Mouse (Mus musculus) heart, embryonic 11.5 days (tissue): ENCODE measurements at regions not wholly inside any gene's neighbourhood (a gene's known extent, or its start where the extent isn't known, plus 50 kb on each side); places are given as distances from the start of the nearest gene placed in this dataset.

Experiments used
- ATAC-seq: fragments of 200-750 bp; cut with Nextera tagmentation; replicated peaks from 2 replicates; pipeline ENCODE4 v1.8.0; 2017; ENCODE audit warnings: moderate library complexity; ENCODE audit not compliant: insufficient number of reproducible peaks, low FRiP score, low TSS enrichment
- H3K27ac ChIP-seq: fragments of 300-500 bp; sonication (generic); 2 replicates; pipeline ENCODE4 v1.5.1; 2014; ENCODE audit warnings: mild to moderate bottlenecking, low read depth, low read length
- H3K27me3 ChIP-seq: fragments of 300-500 bp; sonication (generic); 2 replicates; pipeline ENCODE4 v1.6.1; 2014; ENCODE audit warnings: mild to moderate bottlenecking, low read length, mixed read lengths; ENCODE audit not compliant: control insufficient read depth, insufficient read depth
- H3K36me3 ChIP-seq: fragments of 300-500 bp; sonication (generic); 2 replicates; pipeline ENCODE4 v1.6.1; 2014; ENCODE audit warnings: mild to moderate bottlenecking, low read length, moderate library complexity, mixed read lengths; ENCODE audit not compliant: control insufficient read depth, insufficient read depth
- H3K4me1 ChIP-seq: fragments of 300-500 bp; sonication (generic); 2 replicates; pipeline ENCODE4 v1.6.1; 2014; ENCODE audit warnings: low read length; ENCODE audit not compliant: control insufficient read depth, insufficient read depth
- H3K4me2 ChIP-seq: fragments of 300-500 bp; sonication (generic); 2 replicates; pipeline ENCODE4 v1.6.1; 2014; ENCODE audit warnings: mild to moderate bottlenecking, moderate library complexity
- H3K4me3 ChIP-seq: fragments of 300-500 bp; sonication (generic); 2 replicates; pipeline ENCODE4 v1.5.1; 2014; ENCODE audit warnings: low read depth, low read length
- H3K9ac ChIP-seq: fragments of 300-500 bp; sonication (generic); 2 replicates; pipeline ENCODE4 v1.6.1; 2014; ENCODE audit warnings: mild to moderate bottlenecking, low read depth, low read length, moderate library complexity
- H3K9me3 ChIP-seq: fragments of 300-500 bp; sonication (generic); replicated peaks from 2 replicates; pipeline ENCODE4 v1.6.1; 2016; ENCODE audit warnings: low read length; ENCODE audit not compliant: control insufficient read depth
- WGBS: fragments of 180-500 bp; shearing (Covaris S2); extraction: QIAGEN DNeasy Blood & Tissue Kit; methylation state at CpG from one replicate; pipeline ENCODE4 v1.1.7; 2014; ENCODE audit not compliant: insufficient replicate concordance; 5-methylcytosine and 5-hydroxymethylcytosine counted together

DNA sequence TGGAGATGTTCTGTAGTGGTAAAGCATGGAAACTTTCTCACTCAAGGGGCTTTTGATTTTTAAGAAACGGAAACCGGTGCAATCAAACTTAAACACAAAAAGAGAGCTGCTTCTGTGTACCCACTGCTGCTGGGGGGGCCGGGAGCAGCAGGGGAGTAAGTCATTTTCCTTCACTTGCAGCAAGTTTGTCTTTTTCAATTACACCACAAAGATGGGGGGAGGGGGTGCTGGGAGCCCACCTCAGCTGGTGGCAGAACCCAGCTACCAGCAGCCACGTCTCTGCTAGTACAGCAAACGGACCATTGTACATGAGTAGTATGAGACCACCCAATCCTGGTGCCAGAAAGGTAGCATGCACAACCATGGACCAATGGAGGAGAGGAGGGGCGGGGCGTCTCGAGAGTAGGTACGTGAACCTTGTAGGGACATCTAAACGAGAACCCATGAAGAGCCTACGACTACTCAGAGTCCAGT is 211.7 kb upstream of the Amigo2 start:
- Histone ChIP-seq H3K9me3 (no peaks in the 10 kb centered on the region), H3K27me3 (no peaks in the 10 kb centered on the region; the same call in 1 of the 2 replicates), H3K4me1 (no peaks in the 10 kb centered on the region), H3K4me2 (peak overlapping the region; percentile 36), H3K4me3 (no peak overlapping the region), H3K36me3 (no peaks in the 10 kb centered on the region), H3K9ac (no peak overlapping the region), H3K27ac (no peak overlapping the region)
- no peak for ATAC-seq
- 58% methylated on average over 11 of the region's 11 CpGs for WGBS

DNA sequence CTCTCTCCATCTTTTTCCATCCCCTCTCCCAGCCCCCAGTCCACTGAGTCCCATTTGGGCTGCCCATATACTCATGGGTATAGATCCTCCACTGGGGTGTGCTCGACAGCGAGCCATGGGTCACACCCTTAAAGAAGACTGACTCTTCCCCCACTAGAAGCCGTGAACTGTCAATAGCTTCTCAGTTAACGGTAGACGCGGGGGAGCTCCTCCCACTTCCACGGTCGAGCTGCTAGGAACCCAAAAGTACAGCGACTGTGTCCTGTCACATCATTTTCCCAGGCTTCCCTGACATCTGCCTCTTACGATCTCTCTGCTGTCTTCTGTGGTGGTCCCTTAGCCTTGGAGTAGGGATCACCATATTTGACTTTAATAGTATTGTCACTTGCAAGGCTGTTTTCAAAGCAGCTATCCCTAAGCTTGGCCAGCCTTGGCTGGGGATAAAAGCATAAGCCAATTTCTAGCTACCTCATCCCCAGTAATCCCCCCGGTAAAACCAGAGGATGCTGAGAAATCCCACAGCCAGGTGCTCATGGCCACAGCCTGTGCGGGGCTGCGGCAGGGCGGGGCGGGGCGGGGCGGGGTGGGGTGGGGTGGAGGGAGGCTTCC is 211.2 kb upstream of the Amigo2 start:
- no peak overlapping the region for H3K4me3 ChIP-seq
- H3K9me3 ChIP-seq: no peaks in the 10 kb centered on the region
- no peak for ATAC-seq
- H3K27ac ChIP-seq: no peak overlapping the region
- no peaks in the 10 kb centered on the region for H3K36me3 ChIP-seq
- peak overlapping the region; percentile 36 for H3K4me2 ChIP-seq
- H3K27me3 ChIP-seq: no peaks in the 10 kb centered on the region; the same call in 1 of the 2 replicates
- 24% methylated on average over 17 of the region's 17 CpGs for WGBS
- no peaks in the 10 kb centered on the region for H3K4me1 ChIP-seq
- no peak overlapping the region for H3K9ac ChIP-seq

DNA sequence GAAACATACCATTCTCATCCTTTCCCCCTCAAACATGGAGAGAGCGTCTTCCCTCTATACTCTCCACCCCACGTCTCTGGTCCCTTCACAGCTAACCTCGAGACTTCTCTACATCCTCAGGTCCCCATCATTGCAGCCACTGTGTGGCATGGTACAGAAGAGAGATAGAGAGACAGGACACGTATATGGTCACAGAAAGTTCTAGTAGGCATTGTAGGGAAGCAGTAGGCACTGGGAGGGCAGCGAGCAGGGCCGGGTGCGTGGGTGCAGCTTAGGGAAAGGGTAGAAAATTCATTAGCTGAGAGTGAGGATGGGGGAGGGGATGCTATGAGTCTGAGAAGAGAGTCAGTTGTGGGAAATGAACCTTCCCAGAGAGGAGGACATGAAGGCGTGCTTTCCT is 210.4 kb upstream of the Amigo2 start:
- Histone ChIP-seq H3K27ac (no peak overlapping the region), H3K4me2 (no peak overlapping the region), H3K9ac (no peak overlapping the region), H3K36me3 (no peaks in the 10 kb centered on the region), H3K27me3 (no peaks in the 10 kb centered on the region; the same call in 1 of the 2 replicates), H3K4me3 (no peak overlapping the region), H3K9me3 (no peaks in the 10 kb centered on the region), H3K4me1 (no peaks in the 10 kb centered on the region)
- 71% methylated on average over 8 of the region's 8 CpGs for WGBS
- no peak for ATAC-seq

DNA sequence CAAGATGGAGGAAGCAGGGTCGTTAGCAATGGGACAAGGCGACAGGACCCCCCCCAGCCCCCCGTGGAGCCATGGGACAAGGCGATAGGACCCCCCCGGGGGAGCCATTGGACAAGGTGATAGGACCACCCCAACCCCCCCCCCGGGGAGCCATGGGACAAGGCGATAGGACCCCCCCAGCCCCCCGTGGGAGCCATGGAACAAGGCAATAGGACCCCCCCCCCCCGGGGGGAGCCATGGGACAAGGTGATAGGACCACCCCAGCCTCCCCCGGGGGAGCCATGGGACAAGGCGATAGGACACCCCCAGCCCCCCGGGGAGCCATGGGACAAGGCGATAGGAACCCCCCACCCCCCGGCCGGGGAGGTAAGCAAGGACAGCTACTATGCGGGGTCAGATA is 209.9 kb upstream of the Amigo2 start:
- Histone ChIP-seq H3K9ac (no peak overlapping the region), H3K27ac (no peak overlapping the region), H3K9me3 (no peaks in the 10 kb centered on the region), H3K27me3 (no peaks in the 10 kb centered on the region; the same call in 1 of the 2 replicates), H3K4me2 (no peak overlapping the region), H3K36me3 (no peaks in the 10 kb centered on the region), H3K4me3 (no peak overlapping the region), H3K4me1 (no peaks in the 10 kb centered on the region)
- no peak for ATAC-seq
- WGBS: 83% methylated on average over 16 of the region's 16 CpGs

DNA sequence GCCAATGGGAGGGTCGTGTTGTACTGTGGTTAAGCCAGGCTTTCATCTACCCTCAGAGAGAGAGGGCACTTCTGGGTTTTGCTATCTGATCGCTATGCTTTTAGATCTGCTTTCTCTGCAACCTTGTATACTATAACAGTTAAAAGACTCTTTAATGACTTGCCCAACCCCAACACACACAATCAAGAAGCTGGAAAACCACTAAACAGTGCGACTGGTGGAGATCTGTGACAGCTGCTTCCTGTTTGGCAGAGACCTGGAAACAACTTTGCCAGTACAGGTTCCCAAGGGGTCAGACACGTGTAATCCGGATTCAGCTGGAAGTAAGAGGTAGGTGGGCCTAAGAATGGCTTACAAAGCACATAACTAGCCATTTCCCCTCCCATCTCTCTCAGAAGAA is 208.6 kb upstream of the Amigo2 start:
- no peak overlapping the region for H3K9ac ChIP-seq
- H3K4me1 ChIP-seq: no peaks in the 10 kb centered on the region
- ATAC-seq: no peak
- no peak overlapping the region for H3K27ac ChIP-seq
- H3K4me2 ChIP-seq: no peak overlapping the region
- H3K27me3 ChIP-seq: no peaks in the 10 kb centered on the region; the same call in 1 of the 2 replicates
- 48% methylated on average over 5 of the region's 5 CpGs for WGBS
- H3K36me3 ChIP-seq: no peaks in the 10 kb centered on the region
- no peaks in the 10 kb centered on the region for H3K9me3 ChIP-seq
- H3K4me3 ChIP-seq: no peak overlapping the region

DNA sequence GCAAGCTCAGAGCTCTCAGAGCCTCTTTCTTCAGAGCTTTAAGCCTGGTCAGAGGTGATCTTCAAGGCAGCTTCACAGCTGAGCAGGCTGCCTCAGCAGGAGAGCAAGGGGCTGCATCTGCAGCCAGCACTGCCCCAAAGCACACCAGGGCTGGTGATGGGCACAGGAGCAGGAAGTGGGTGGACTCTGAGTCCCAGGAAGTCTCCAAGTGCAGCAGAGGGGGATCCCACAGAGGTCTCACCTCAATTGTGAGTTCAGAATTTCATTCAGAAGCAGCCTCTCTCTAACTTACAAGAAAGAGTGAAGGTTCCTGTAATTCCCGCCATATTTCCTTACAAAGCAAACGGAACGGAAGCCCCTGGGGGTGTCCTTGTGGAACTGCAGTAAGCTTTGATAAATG is 202.6 kb upstream of the Amigo2 start:
- H3K27ac ChIP-seq: no peak overlapping the region
- ATAC-seq: no peak
- no peak overlapping the region for H3K4me2 ChIP-seq
- no peak overlapping the region for H3K4me3 ChIP-seq
- H3K4me1 ChIP-seq: no peaks in the 10 kb centered on the region
- no peak overlapping the region for H3K9ac ChIP-seq
- H3K27me3 ChIP-seq: no peaks in the 10 kb centered on the region
- no peaks in the 10 kb centered on the region for H3K36me3 ChIP-seq
- H3K9me3 ChIP-seq: no peaks in the 10 kb centered on the region
- 74% methylated on average over 3 of the region's 3 CpGs for WGBS

DNA sequence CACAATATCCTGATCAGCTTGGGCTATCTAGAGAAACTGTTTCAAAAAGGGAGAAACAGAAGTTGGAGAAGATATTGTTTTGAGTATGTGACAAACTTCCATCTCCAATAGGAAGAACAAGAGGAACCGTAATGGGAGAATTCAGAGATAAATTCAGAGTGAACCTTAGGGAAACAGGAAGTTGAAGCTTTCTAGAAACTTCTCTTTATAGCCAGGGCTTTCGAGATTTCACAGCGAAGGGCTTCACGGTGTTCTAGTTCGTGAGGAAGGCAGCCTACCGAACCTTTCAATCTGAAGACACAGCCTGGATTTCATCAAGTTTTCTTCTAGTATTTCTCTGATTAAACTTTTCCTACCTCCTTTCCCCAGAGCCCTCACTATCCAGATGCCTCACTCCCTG is 201.9 kb upstream of the Amigo2 start:
- 80% methylated on average over 6 of the region's 6 CpGs for WGBS
- Histone ChIP-seq H3K4me3 (no peak overlapping the region), H3K9ac (no peak overlapping the region), H3K4me2 (no peak overlapping the region), H3K9me3 (no peaks in the 10 kb centered on the region), H3K4me1 (no peaks in the 10 kb centered on the region), H3K27me3 (no peaks in the 10 kb centered on the region), H3K36me3 (no peaks in the 10 kb centered on the region), H3K27ac (no peak overlapping the region)
- ATAC-seq: no peak

DNA sequence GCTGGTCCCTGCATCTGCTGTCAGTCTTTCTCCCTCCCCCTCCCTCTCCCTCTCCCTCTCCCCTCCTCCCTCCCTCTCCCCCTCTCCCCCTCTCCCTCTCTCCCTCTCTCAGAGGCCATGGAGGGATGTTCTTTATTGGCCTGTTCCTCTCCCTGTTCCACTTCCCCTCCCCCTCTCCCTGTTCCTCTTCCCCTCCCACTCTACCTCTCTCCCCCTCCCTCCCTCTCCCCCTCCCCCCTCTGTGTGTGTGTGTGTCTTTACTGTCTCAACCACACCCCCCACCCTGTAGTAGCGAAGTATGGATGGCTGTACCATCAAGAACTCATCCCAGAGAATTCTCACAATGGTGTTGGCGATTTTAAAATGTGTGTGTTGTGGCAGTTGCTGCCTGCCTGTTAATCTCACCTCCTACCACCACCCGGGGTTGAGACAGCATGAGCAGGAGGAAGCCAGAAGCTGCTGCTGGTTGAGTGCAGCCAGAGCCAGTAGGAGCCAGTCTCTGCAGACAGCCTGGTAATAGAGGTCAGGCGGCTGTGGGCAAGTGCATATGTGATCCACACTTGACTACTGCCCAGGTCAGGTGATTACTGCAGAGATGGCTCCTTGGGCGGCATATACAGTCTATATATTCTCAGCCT is 201.3 kb upstream of the Amigo2 start:
- H3K27me3 ChIP-seq: no peaks in the 10 kb centered on the region
- H3K9me3 ChIP-seq: no peaks in the 10 kb centered on the region
- WGBS: 51% methylated on average over 5 of the region's 5 CpGs
- ATAC-seq: no peak
- H3K4me1 ChIP-seq: no peaks in the 10 kb centered on the region
- no peak overlapping the region for H3K27ac ChIP-seq
- H3K9ac ChIP-seq: no peak overlapping the region
- no peaks in the 10 kb centered on the region for H3K36me3 ChIP-seq
- no peak overlapping the region for H3K4me3 ChIP-seq
- H3K4me2 ChIP-seq: no peak overlapping the region

DNA sequence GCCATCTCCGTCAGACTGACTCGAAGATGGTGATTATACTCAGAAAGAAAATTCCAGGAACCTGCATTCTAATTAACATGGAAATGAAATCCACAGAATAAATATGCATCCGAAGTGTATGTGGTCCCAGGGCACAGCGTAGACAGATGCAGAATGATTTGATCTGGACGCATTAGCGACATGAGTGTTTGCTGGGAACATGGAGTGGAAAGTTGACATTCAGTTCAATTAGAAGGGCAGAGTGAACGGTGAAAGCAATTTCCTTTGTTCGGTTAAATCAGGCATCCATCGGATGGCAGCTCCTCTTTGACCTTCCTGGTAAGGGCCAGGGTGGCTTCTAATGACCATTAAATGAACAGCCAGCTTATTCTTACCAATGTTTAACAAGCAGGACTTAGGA is 199.1 kb upstream of the Amigo2 start:
- H3K9ac ChIP-seq: no peak overlapping the region
- H3K27me3 ChIP-seq: no peaks in the 10 kb centered on the region
- 76% methylated on average over 9 of the region's 9 CpGs for whole genome bisulfite sequencing
- no peaks in the 10 kb centered on the region for H3K9me3 ChIP-seq
- no peaks in the 10 kb centered on the region for H3K36me3 ChIP-seq
- H3K4me3 ChIP-seq: no peak overlapping the region
- no peak overlapping the region for H3K27ac ChIP-seq
- H3K4me1 ChIP-seq: no peaks in the 10 kb centered on the region
- no peak overlapping the region for H3K4me2 ChIP-seq
- ATAC-seq: no peak
